8 mouse cellular contexts compared by ENCODE assay signal in the genomic region with DNA sequence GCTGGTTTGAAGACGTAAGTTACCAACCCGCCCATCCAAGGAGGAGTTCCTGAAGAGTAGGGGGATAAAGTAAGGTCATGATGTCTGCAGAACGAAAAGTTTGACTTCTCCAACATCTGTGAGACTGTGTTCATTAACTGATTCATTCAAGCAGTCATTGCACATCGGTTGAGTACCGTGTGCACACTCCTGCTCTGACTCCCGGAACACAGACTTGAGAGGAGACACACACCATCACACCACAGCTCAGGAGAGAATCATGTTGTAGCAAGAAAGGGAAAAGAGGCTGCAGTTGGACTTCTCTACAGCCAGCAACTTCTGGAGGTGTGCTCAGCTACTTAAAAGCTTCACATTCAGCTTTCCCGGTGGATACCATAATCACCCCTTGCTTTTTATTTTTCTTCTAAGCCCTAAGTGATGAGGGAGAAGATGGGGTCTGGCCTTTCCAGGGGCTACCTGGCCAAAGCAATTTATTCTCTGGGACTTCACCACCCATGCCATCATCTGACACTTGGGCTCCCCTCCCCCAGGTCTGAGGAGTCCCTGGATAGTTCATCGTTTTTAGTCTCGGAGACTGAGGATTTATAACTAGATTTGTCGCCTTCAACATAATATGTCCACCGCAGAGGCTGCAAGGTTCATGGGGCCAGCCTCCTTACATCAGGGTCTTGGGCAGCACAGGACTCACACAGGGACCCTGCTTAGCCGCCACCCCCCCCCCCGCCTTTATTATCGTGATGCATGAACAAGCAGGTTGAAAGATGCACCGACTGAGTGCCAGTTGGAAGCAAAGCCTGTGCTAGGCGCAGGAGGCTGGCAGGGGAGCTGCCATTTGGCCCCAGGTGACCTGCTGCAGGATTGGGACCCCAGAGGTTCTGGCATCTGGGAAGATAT. TPM values are rescaled to one million over a fixed set of nuclear protein-coding genes. Genes with fewer than 3 reads are reported as not detected.
DNase-seq lines count a peak whose midpoint lies in the region; ATAC-seq and TF ChIP-seq lines count a peak whose summit lies in the region.

No protein-coding gene starts in this region.

- intact Hi-C loops in gastrocnemius, adult 2 months (cut with DNase I), result no loop called here
- intact Hi-C loops in left cerebral cortex, postnatal 14 days (cut with DNase I), result loop anchor here (5.0 kb wide), 1 partner anchor 44 kb away; a partner anchor contains a TSS

- H3K4me3 ChIP-seq in gastrocnemius, adult 2 months, result peak overlapping the region; percentile 79
- H3K4me3 ChIP-seq in testis, adult 2 months (ENCODE audit: control insufficient read depth, low read depth, low read length), result peak overlapping the region; percentile 97
- peak overlapping the region; percentile 82 for H3K4me3 ChIP-seq in intestine, embryonic 14.5 days (ENCODE audit: low read depth, low read length)
- peak overlapping the region; percentile 80 for H3K4me3 ChIP-seq in neural tube, embryonic 14.5 days (ENCODE audit: low read depth, low read length)

- H3K36me3 ChIP-seq in testis, adult 2 months (ENCODE audit: control insufficient read depth, insufficient read depth, low read length), result no peaks in the 10 kb centered on the region
- H3K36me3 ChIP-seq in intestine, embryonic 14.5 days (ENCODE audit: control insufficient read depth, insufficient read depth, low read length), result peaks cover 6% of the 10 kb centered on the region; the same call in 1 of the 2 replicates
- peaks cover under 1% of the 10 kb centered on the region; the same call in 1 of the 2 replicates for H3K36me3 ChIP-seq in neural tube, embryonic 14.5 days (ENCODE audit: control insufficient read depth, insufficient read depth, low read length)

- no peak for TF ChIP-seq POLR2A in testis, adult 2 months (IDR thresholded peaks at IDR 0.05; ENCODE audit: control insufficient read depth, low read depth, low read length)

- no peak for DNase-seq in gastrocnemius, adult 2 months
- no peak for DNase-seq in gastrocnemius, adult 8-10 months (ENCODE audit: low spot score in 2 of 2)
- no peak for DNase-seq in testis, postnatal 14 days (ENCODE audit: low spot score)
- no peak for DNase-seq in intestine, embryonic 14.5 days (ENCODE audit: low spot score)
- no peak for DNase-seq in left cerebral cortex, postnatal 14 days (ENCODE audit: low spot score in 2 of 2)

- peak overlapping the region; percentile 86 for H3K4me2 ChIP-seq in intestine, embryonic 14.5 days (ENCODE audit: low read length)
- peak overlapping the region; percentile 70 for H3K4me2 ChIP-seq in neural tube, embryonic 14.5 days (ENCODE audit: low read depth, low read length)

- ATAC-seq in intestine, embryonic 14.5 days (replicated peaks; ENCODE audit: low FRiP score, low TSS enrichment, low read depth), result no peak
- no peak for ATAC-seq in neural tube, embryonic 14.5 days (ENCODE audit: low read depth)
- ATAC-seq in erythroid progenitor cell, adult 5-6 weeks (replicated peaks; ENCODE audit: low FRiP score, poor library complexity, severe bottlenecking), result no peak

- WGBS in intestine, embryonic 14.5 days, result 56% methylated on average over 16 of the region's 16 CpGs
- WGBS in neural tube, embryonic 14.5 days, result 51% methylated on average over 16 of the region's 16 CpGs

- peak overlapping the region; percentile 95 for H3K27ac ChIP-seq in gastrocnemius, adult 2 months
- H3K27ac ChIP-seq in testis, adult 2 months (ENCODE audit: control insufficient read depth, insufficient read depth, low read depth, low read length), result peak overlapping the region; percentile 99
- peak overlapping the region; percentile 95 for H3K27ac ChIP-seq in intestine, embryonic 14.5 days (ENCODE audit: low read depth)
- H3K27ac ChIP-seq in neural tube, embryonic 14.5 days (ENCODE audit: low read depth, low read length), result peak overlapping the region; percentile 95

- H3K9ac ChIP-seq in intestine, embryonic 14.5 days (ENCODE audit: low read length), result peak overlapping the region; percentile 52
- peak overlapping the region; percentile 57 for H3K9ac ChIP-seq in neural tube, embryonic 14.5 days (replicated peaks; ENCODE audit: low read depth, low read length)

- no peak for TF ChIP-seq CTCF in gastrocnemius, adult 2 months (IDR thresholded peaks at IDR 0.05)
- no peak for TF ChIP-seq CTCF in testis, adult 2 months (IDR thresholded peaks at IDR 0.05; ENCODE audit: control insufficient read depth, insufficient read depth, insufficient replicate concordance, low read depth, low read length)

- H3K4me1 ChIP-seq in testis, adult 2 months (ENCODE audit: control insufficient read depth, insufficient read depth, low read length), result peaks cover 15% of the 10 kb centered on the region
- peaks cover 15% of the 10 kb centered on the region for H3K4me1 ChIP-seq in intestine, embryonic 14.5 days (replicated peaks; ENCODE audit: control insufficient read depth, insufficient read depth, low read length)
- H3K4me1 ChIP-seq in neural tube, embryonic 14.5 days (ENCODE audit: control insufficient read depth, insufficient read depth, low read length), result peaks cover 29% of the 10 kb centered on the region

- no peaks in the 10 kb centered on the region for H3K9me3 ChIP-seq in intestine, embryonic 14.5 days (ENCODE audit: control insufficient read depth, low read length)
- H3K9me3 ChIP-seq in neural tube, embryonic 14.5 days (ENCODE audit: control insufficient read depth, low read length), result no peaks in the 10 kb centered on the region

- no peaks in the 10 kb centered on the region for H3K27me3 ChIP-seq in testis, adult 2 months (ENCODE audit: control insufficient read depth, insufficient read depth, low read length)
- no peaks in the 10 kb centered on the region for H3K27me3 ChIP-seq in intestine, embryonic 14.5 days (replicated peaks; ENCODE audit: control insufficient read depth, insufficient read depth, low read length)
- H3K27me3 ChIP-seq in neural tube, embryonic 14.5 days (ENCODE audit: control insufficient read depth, insufficient read depth, low read length), result no peaks in the 10 kb centered on the region

RNA-seq across cellular contexts. Expression of a gene that starts 1.6 kb away (rescaled TPM):
- 100 to 1,000 TPM; 101 to 105 TPM for total RNA-seq in gastrocnemius, adult 2 months (2021)
- total RNA-seq in gastrocnemius, adult 8-10 months (2022), result 100 to 1,000 TPM; 124 to 147 (median 144) TPM
- 1,079 and 1,184 TPM in 2 replicates for polyA plus RNA-seq in testis, adult 2 months (2012; rRNA removed)
- 66.5 and 116 TPM in 2 replicates for polyA plus RNA-seq in intestine, embryonic 14.5 days (2014; fragmentation: Nextera tagmentation; extraction: Ambion mirVana)
- 50.3 and 76.8 TPM in 2 replicates for polyA plus RNA-seq in neural tube, embryonic 14.5 days (2014; fragmentation: Nextera tagmentation; extraction: Ambion mirVana)
- total RNA-seq in erythroid progenitor cell, adult 5-6 weeks (2015; ENCODE audit: low replicate concordance), result 31.4 and 58.0 TPM in 2 replicates
- total RNA-seq in erythroid progenitor cell, adult 5-6 weeks (2017; ENCODE audit: low replicate concordance), result 50.1 and 62.4 TPM in 2 replicates
- total RNA-seq in left cerebral cortex, postnatal 14 days (2021), result 100 to 1,000 TPM; 188 to 196 TPM

RNA-seq across cellular contexts. Expression of a gene that starts 15.2 kb away (rescaled TPM):
- total RNA-seq in gastrocnemius, adult 2 months (2021), result under 1 TPM; 0.28 to 0.38 TPM
- under 1 TPM in 2 of 4 experiments, not detected in 2; 0.20 to 0.24 TPM for total RNA-seq in gastrocnemius, adult 8-10 months (2022)
- 1.9 and 2.1 TPM in 2 replicates for polyA plus RNA-seq in testis, adult 2 months (2012; rRNA removed)
- polyA plus RNA-seq in intestine, embryonic 14.5 days (2014; fragmentation: Nextera tagmentation; extraction: Ambion mirVana), result 3.0 and 3.1 TPM in 2 replicates
- polyA plus RNA-seq in neural tube, embryonic 14.5 days (2014; fragmentation: Nextera tagmentation; extraction: Ambion mirVana), result 0.96 and 0.98 TPM in 2 replicates
- 0.72 and 1.7 TPM in 2 replicates for total RNA-seq in erythroid progenitor cell, adult 5-6 weeks (2015; ENCODE audit: low replicate concordance)
- total RNA-seq in erythroid progenitor cell, adult 5-6 weeks (2017; ENCODE audit: low replicate concordance), result 0.64 and 5.4 TPM in 2 replicates
- 1 to 10 TPM; 2.6 to 2.8 TPM for total RNA-seq in left cerebral cortex, postnatal 14 days (2021)

RNA-seq across cellular contexts. Expression of a gene that starts 18.4 kb away (rescaled TPM):
- total RNA-seq in gastrocnemius, adult 2 months (2021), result under 1 TPM; 0.48 to 0.89 TPM
- total RNA-seq in gastrocnemius, adult 8-10 months (2022), result under 1 TPM in 3 of 4 experiments, not detected in 1; 0.29 to 0.43 (median 0.36) TPM
- 46.6 and 56.1 TPM in 2 replicates for polyA plus RNA-seq in testis, adult 2 months (2012; rRNA removed)
- 9.2 and 10.1 TPM in 2 replicates for polyA plus RNA-seq in intestine, embryonic 14.5 days (2014; fragmentation: Nextera tagmentation; extraction: Ambion mirVana)
- polyA plus RNA-seq in neural tube, embryonic 14.5 days (2014; fragmentation: Nextera tagmentation; extraction: Ambion mirVana), result 5.5 and 6.7 TPM in 2 replicates
- total RNA-seq in erythroid progenitor cell, adult 5-6 weeks (2015; ENCODE audit: low replicate concordance), result not detected in 2 replicates
- 1.4 TPM in 1 of 2 replicates, not detected in the other for total RNA-seq in erythroid progenitor cell, adult 5-6 weeks (2017; ENCODE audit: low replicate concordance)
- 1 to 10 TPM; 2.8 TPM for total RNA-seq in left cerebral cortex, postnatal 14 days (2021)

RNA-seq across cellular contexts. Expression of a gene that starts 18.4 kb away (rescaled TPM):
- 10 to 100 TPM; 17.0 to 17.5 TPM for total RNA-seq in gastrocnemius, adult 2 months (2021)
- 10 to 100 TPM; 17.4 to 21.2 (median 19.2) TPM for total RNA-seq in gastrocnemius, adult 8-10 months (2022)
- polyA plus RNA-seq in testis, adult 2 months (2012; rRNA removed), result 58.8 and 61.6 TPM in 2 replicates
- 108 and 111 TPM in 2 replicates for polyA plus RNA-seq in intestine, embryonic 14.5 days (2014; fragmentation: Nextera tagmentation; extraction: Ambion mirVana)
- 71.6 and 72.4 TPM in 2 replicates for polyA plus RNA-seq in neural tube, embryonic 14.5 days (2014; fragmentation: Nextera tagmentation; extraction: Ambion mirVana)
- 8.8 and 10.5 TPM in 2 replicates for total RNA-seq in erythroid progenitor cell, adult 5-6 weeks (2015; ENCODE audit: low replicate concordance)
- 2.3 and 6.9 TPM in 2 replicates for total RNA-seq in erythroid progenitor cell, adult 5-6 weeks (2017; ENCODE audit: low replicate concordance)
- total RNA-seq in left cerebral cortex, postnatal 14 days (2021), result 10 to 100 TPM; 35.8 to 39.3 TPM

RNA-seq across cellular contexts. Expression of a gene that starts 30.9 kb away (rescaled TPM):
- 10 to 100 TPM; 60.6 to 61.7 TPM for total RNA-seq in gastrocnemius, adult 2 months (2021)
- total RNA-seq in gastrocnemius, adult 8-10 months (2022), result 10 to 100 TPM; 70.5 to 80.7 (median 77.3) TPM
- polyA plus RNA-seq in testis, adult 2 months (2012; rRNA removed), result 246 and 291 TPM in 2 replicates
- 99.4 and 114 TPM in 2 replicates for polyA plus RNA-seq in intestine, embryonic 14.5 days (2014; fragmentation: Nextera tagmentation; extraction: Ambion mirVana)
- polyA plus RNA-seq in neural tube, embryonic 14.5 days (2014; fragmentation: Nextera tagmentation; extraction: Ambion mirVana), result 144 and 155 TPM in 2 replicates
- total RNA-seq in erythroid progenitor cell, adult 5-6 weeks (2015; ENCODE audit: low replicate concordance), result 44.7 and 49.0 TPM in 2 replicates
- total RNA-seq in erythroid progenitor cell, adult 5-6 weeks (2017; ENCODE audit: low replicate concordance), result 5.5 and 30.7 TPM in 2 replicates
- 100 to 1,000 TPM; 212 to 220 TPM for total RNA-seq in left cerebral cortex, postnatal 14 days (2021)
